Mouse (Mus musculus) MEL (cell line): ENCODE measurements around the gene Gpd2. TPM values are rescaled to one million over a fixed set of nuclear protein-coding genes. Genes with fewer than 3 reads are reported as not detected.

Experiments
- DNase-seq: peaks from one replicate; pipeline ENCODE4 v3.0.0; 2011; ENCODE audit warnings: low read depth, low spot score
- H3K27ac ChIP-seq: 2 replicates; pipeline ENCODE4 v1.5.1; 2012; ENCODE audit warnings: low read depth, mild to moderate bottlenecking, control low read depth, low read length, moderate library complexity; ENCODE audit not compliant: control insufficient read depth
- H3K27me3 ChIP-seq, 2 experiments: fragments of 150-350 bp in 1 of 2; sonication (generic) in 1 of 2; 2 replicates each; pipeline ENCODE4 v1.6.1; 2012; ENCODE audit warnings: low read length in 2 of 2, mild to moderate bottlenecking in 2 of 2, improper control_type of control experiment in 1 of 2, moderate library complexity in 1 of 2; ENCODE audit not compliant: insufficient read depth in 2 of 2, control insufficient read depth in 1 of 2
- H3K36me3 ChIP-seq, 2 experiments: 2 replicates each; pipeline ENCODE4 v1.6.1; 2012 to 2014; ENCODE audit warnings: low read length in 2 of 2, improper control_type of control experiment in 1 of 2, inconsistent platforms in 1 of 2, mild to moderate bottlenecking in 1 of 2; ENCODE audit not compliant: insufficient read depth in 2 of 2, control insufficient read depth in 1 of 2
- H3K4me1 ChIP-seq, 2 experiments: fragments of 150-350 bp in 1 of 2; sonication (generic) in 1 of 2; 2 replicates each; pipeline ENCODE4 v1.6.1; 2012; ENCODE audit warnings: low read length in 2 of 2, improper control_type of control experiment in 1 of 2, mild to moderate bottlenecking in 1 of 2; ENCODE audit not compliant: insufficient read depth in 2 of 2, control insufficient read depth in 1 of 2
- H3K4me3 ChIP-seq, 2 experiments: fragments of 150-350 bp in 1 of 2; sonication (generic) in 1 of 2; 2 replicates each; pipeline ENCODE4 v1.5.1; 2012; ENCODE audit warnings: low read depth in 2 of 2, low read length in 2 of 2, mild to moderate bottlenecking in 2 of 2, moderate library complexity in 2 of 2, control low read depth in 1 of 2, improper control_type of control experiment in 1 of 2; ENCODE audit not compliant: control insufficient read depth in 1 of 2, insufficient read depth in 1 of 2
- H3K79me2 ChIP-seq: 2 replicates; pipeline ENCODE4 v1.6.1; 2012; ENCODE audit warnings: mild to moderate bottlenecking, low read length, moderate library complexity; ENCODE audit not compliant: control insufficient read depth, poor library complexity, insufficient read depth
- H3K9ac ChIP-seq: 2 replicates; pipeline ENCODE4 v1.6.1; 2012; ENCODE audit warnings: low read depth, mild to moderate bottlenecking, control low read depth, low read length, moderate library complexity; ENCODE audit not compliant: control insufficient read depth, poor library complexity, severe bottlenecking
- H3K9me3 ChIP-seq: fragments of 150-350 bp; sonication (generic); replicated peaks from 2 replicates; pipeline ENCODE4 v1.6.1; 2012; ENCODE audit warnings: mild to moderate bottlenecking, low read length, improper control_type of control experiment, moderate library complexity; ENCODE audit not compliant: insufficient read depth
- CHD1 ChIP-seq: IDR thresholded peaks from 2 replicates; pipeline ENCODE4 v1.6.1; 2012; ENCODE audit warnings: low read depth, mild to moderate bottlenecking, inconsistent platforms, low read length, improper control_type of control experiment
- CHD2 ChIP-seq: IDR thresholded peaks from 2 replicates; pipeline ENCODE4 v1.6.1; 2011; ENCODE audit warnings: low read length, improper control_type of control experiment
- ELF1 ChIP-seq: IDR thresholded peaks from 2 replicates; pipeline ENCODE4 v1.6.1; 2014; ENCODE audit warnings: low read depth, mild to moderate bottlenecking, inconsistent platforms, low read length, improper control_type of control experiment, moderate library complexity
- EP300 ChIP-seq, 2 experiments: IDR thresholded peaks; 2 replicates each; pipeline ENCODE4 v1.6.1; 2011; ENCODE audit warnings: improper control_type of control experiment in 2 of 2, low read length in 2 of 2, low read depth in 1 of 2, mild to moderate bottlenecking in 1 of 2
- GABPA ChIP-seq: IDR thresholded peaks from 2 replicates; pipeline ENCODE4 v1.6.1; 2012; ENCODE audit warnings: low read depth, mild to moderate bottlenecking, inconsistent platforms, low read length, improper control_type of control experiment, moderate library complexity
- GATA1 ChIP-seq: IDR thresholded peaks from 2 replicates; pipeline ENCODE4 v1.6.1; 2011; ENCODE audit warnings: low read depth, low read length, improper control_type of control experiment
- HCFC1 ChIP-seq: IDR thresholded peaks from 2 replicates; pipeline ENCODE4 v1.6.1; 2012; ENCODE audit warnings: low read depth, mild to moderate bottlenecking, inconsistent platforms, low read length, improper control_type of control experiment, moderate library complexity
- JUND ChIP-seq: IDR thresholded peaks from 2 replicates; pipeline ENCODE4 v1.6.1; 2011; ENCODE audit warnings: low read depth, mild to moderate bottlenecking, improper control_type of control experiment, low read length
- KAT2A ChIP-seq: conservative IDR thresholded peaks from 2 replicates; pipeline ENCODE4 v1.6.1; 2012; ENCODE audit warnings: low read depth, low read length, improper control_type of control experiment, inconsistent platforms
- MAZ ChIP-seq: IDR thresholded peaks from 2 replicates; pipeline ENCODE4 v1.6.1; 2012; ENCODE audit warnings: low read depth, mild to moderate bottlenecking, inconsistent platforms, low read length, improper control_type of control experiment
- MEF2A ChIP-seq: IDR thresholded peaks from 2 replicates; pipeline ENCODE4 v1.6.1; 2014; ENCODE audit warnings: low read depth, mild to moderate bottlenecking, inconsistent platforms, low read length, improper control_type of control experiment; ENCODE audit not compliant: poor library complexity, insufficient replicate concordance, severe bottlenecking; ENCODE audit errors: extremely low read depth
- NELFE ChIP-seq: IDR thresholded peaks from 2 replicates; pipeline ENCODE4 v1.6.1; 2011; ENCODE audit warnings: low read depth, low read length, improper control_type of control experiment
- POLR2AphosphoS2 ChIP-seq: IDR thresholded peaks from 2 replicates; pipeline ENCODE4 v1.6.1; 2011; ENCODE audit warnings: low read length, improper control_type of control experiment
- SIN3A ChIP-seq: IDR thresholded peaks from 2 replicates; pipeline ENCODE4 v1.6.1; 2012; ENCODE audit warnings: low read length, improper control_type of control experiment, inconsistent platforms
- TCF12 ChIP-seq: IDR thresholded peaks from 2 replicates; pipeline ENCODE4 v1.6.1; 2014; ENCODE audit warnings: low read depth, mild to moderate bottlenecking, inconsistent platforms, low read length, improper control_type of control experiment, moderate library complexity
- USF2 ChIP-seq, 2 experiments: IDR thresholded peaks; 2 replicates each; pipeline ENCODE4 v1.6.1; 2011 to 2012; ENCODE audit warnings: improper control_type of control experiment in 2 of 2, low read length in 2 of 2, borderline replicate concordance in 1 of 2, inconsistent platforms in 1 of 2, low read depth in 1 of 2, mild to moderate bottlenecking in 1 of 2; ENCODE audit not compliant: insufficient read depth in 1 of 2
- ZKSCAN1 ChIP-seq: IDR thresholded peaks from 2 replicates; pipeline ENCODE4 v1.6.1; 2012; ENCODE audit warnings: low read depth, mild to moderate bottlenecking, inconsistent platforms, low read length, improper control_type of control experiment, moderate library complexity
- polyA plus RNA-seq, 2 experiments: library from polyadenylated mRNA; stranded (reverse) in 1 of 2; unstranded in 1 of 2; fragments of >175 nt in 1 of 2; fragments of >200 nt in 1 of 2; gene quantifications; 2 replicates each; pipeline versions ENCODE4 v1.2.1 to v1.2.4; 2012; ENCODE audit warnings: low replicate concordance in 2 of 2, low read depth in 1 of 2; ENCODE audit not compliant: insufficient read length in 2 of 2, insufficient read depth in 1 of 2, missing spikeins in 1 of 2
- total RNA-seq: library from RNA; depleted of rRNA; stranded (reverse); fragments of 300-350 nt; gene quantifications from 2 replicates; pipeline ENCODE4 v1.2.3, GENCODE M21; 2012

The Gpd2 gene
- total and polyA plus RNA-seq, 3 experiments, result 16.9 to 72.8 (median 24.6) TPM

DNA sequence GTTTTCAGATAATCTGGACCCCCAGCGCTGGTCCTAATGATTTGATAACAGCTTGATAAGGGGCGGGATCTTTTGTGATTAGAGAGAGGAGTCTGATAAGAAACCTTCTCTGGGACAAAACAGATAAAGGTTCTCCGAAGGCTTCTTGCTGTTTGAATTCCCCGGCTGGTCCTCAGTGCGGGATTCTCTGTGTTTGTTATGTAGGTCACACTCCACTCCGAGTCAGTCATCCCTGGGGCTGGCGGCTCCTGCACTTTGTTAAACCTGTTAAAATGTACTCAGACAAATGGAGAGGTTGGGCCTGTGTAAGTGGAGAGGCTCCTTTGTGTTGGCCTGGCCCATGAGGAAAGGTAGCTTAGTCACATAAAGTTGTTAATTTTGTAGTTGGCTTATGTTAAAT is 91.9 kb downstream of the Gpd2 start:
- TF ChIP-seq GATA1 (peak; percentile 35; the same call in 1 of the 2 replicates), EP300 (IDR thresholded peaks at IDR 0.05; ENCODE audit: low read depth in 1 of 2, low read length in 2 of 2) (0 out of 4 replicates have a peak, but pooled peaks of 1 of the 2 experiments have one; percentile 6), SIN3A (no peak)
- Histone ChIP-seq H3K9me3 (no peaks in the 10 kb centered on the region), H3K27me3 (no peaks in the 10 kb centered on the region), H3K9ac (no peak overlapping the region), H3K79me2 (no peaks in the 10 kb centered on the region), H3K36me3 (no peaks in the 10 kb centered on the region), H3K4me1 (no peaks in the 10 kb centered on the region), H3K27ac (no peak overlapping the region), H3K4me3 (no peak overlapping the region)
- DNase-seq, result no peak

DNA sequence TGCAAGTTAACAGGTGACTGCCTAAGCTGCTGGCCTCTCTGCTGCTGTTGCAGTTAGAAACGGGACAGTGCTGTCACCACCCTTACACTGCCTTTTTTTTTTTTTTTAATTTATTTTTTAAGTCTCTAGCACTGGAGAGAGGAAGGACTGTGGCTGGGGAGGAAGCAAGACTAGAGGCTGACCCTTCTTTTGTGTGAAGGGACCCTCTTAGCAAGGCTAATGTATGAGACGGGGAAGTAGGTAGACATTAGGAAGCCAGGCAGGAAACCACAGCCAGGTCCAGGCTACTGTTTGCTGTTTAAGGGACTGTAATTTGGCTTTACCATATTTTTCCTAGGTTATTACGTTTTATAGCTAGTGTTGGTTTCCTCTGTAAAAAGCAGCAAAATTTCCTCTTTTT is 93.4 kb downstream of the Gpd2 start:
- no peaks in the 10 kb centered on the region for H3K36me3 ChIP-seq
- H3K4me1 ChIP-seq, result no peaks in the 10 kb centered on the region
- H3K27me3 ChIP-seq, result no peaks in the 10 kb centered on the region
- H3K4me3 ChIP-seq, result no peak overlapping the region
- H3K9ac ChIP-seq, result no peak overlapping the region
- no peaks in the 10 kb centered on the region for H3K79me2 ChIP-seq
- no peaks in the 10 kb centered on the region for H3K9me3 ChIP-seq
- H3K27ac ChIP-seq, result no peak overlapping the region
- TF ChIP-seq GABPA (no peak), ELF1 (no peak), MEF2A (no peak), MAZ (no peak), POLR2AphosphoS2 (no peak), JUND (no peak), USF2 (IDR thresholded peaks at IDR 0.05; ENCODE audit: borderline replicate concordance in 1 of 2, insufficient read depth in 1 of 2, low read depth in 1 of 2, low read length in 2 of 2) (no peak), ZKSCAN1 (no peak), CHD2 (no peak), SIN3A (no peak), CHD1 (no peak), HCFC1 (no peak), TCF12 (no peak), NELFE (no peak), KAT2A (no peak)
- no peak for DNase-seq
